Mouse (Mus musculus): ENCODE measurements around the gene Gja4.

GRCm38 (mm10) chr4:127329046-127329445 is 15.2 kb upstream of the Gja4 start:
- TF ChIP-seq CTCF (IDR thresholded peaks at IDR 0.05; ENCODE audit: extremely low read depth, insufficient read depth, insufficient read length, insufficient replicate concordance) (no peak), POLR2A (IDR thresholded peaks at IDR 0.05; ENCODE audit: low read depth, low read length) (no peak)

Data from spleen, adult 2 months (tissue).